Mouse (Mus musculus) liver, postnatal 0 days (tissue): ENCODE measurements around the gene Ctsd. TPM values are rescaled to one million over a fixed set of nuclear protein-coding genes. Genes with fewer than 3 reads are reported as not detected.
A peak's percentile ranks its signal among the peaks of the same experiment; 100 is the strongest.

Experiments used
- ATAC-seq: fragments of 200-750 bp; cut with Nextera tagmentation; 2 replicates; pipeline ENCODE4 v1.8.0; 2017; ENCODE audit warnings: mild to moderate bottlenecking, moderate library complexity
- DNase-seq: peaks from one replicate; pipeline ENCODE4 v3.0.0-alpha.2; 2016
- H3K27ac ChIP-seq: fragments of 300-500 bp; sonication (generic); 2 replicates; pipeline ENCODE4 v1.5.1; 2014; ENCODE audit warnings: antibody characterized with exemption, moderate library complexity, mild to moderate bottlenecking, low read depth
- H3K27me3 ChIP-seq: fragments of 300-500 bp; sonication (generic); 2 replicates; pipeline ENCODE4 v1.6.1; 2014; ENCODE audit warnings: low read length, control low read depth, mixed read lengths; ENCODE audit not compliant: insufficient read depth
- H3K36me3 ChIP-seq: fragments of 300-500 bp; sonication (generic); replicated peaks from 2 replicates; pipeline ENCODE4 v1.6.1; 2014; ENCODE audit warnings: mild to moderate bottlenecking, control low read depth, low read length, moderate library complexity, mixed read lengths; ENCODE audit not compliant: insufficient read depth
- H3K4me1 ChIP-seq: fragments of 300-500 bp; sonication (generic); 2 replicates; pipeline ENCODE4 v1.6.1; 2014; ENCODE audit warnings: antibody characterized with exemption, mild to moderate bottlenecking, control low read depth; ENCODE audit not compliant: insufficient read depth
- H3K4me2 ChIP-seq: fragments of 300-500 bp; sonication (generic); 2 replicates; pipeline ENCODE4 v1.6.1; 2014; ENCODE audit warnings: low read depth, mild to moderate bottlenecking, low read length, moderate library complexity, mixed read lengths
- H3K4me3 ChIP-seq: fragments of 300-500 bp; sonication (generic); 2 replicates; pipeline ENCODE4 v1.5.1; 2014; ENCODE audit warnings: low read depth, low read length
- H3K9ac ChIP-seq: fragments of 300-500 bp; sonication (generic); replicated peaks from 2 replicates; pipeline ENCODE4 v1.6.1; 2014; ENCODE audit warnings: mild to moderate bottlenecking, moderate library complexity
- H3K9me3 ChIP-seq: fragments of 300-500 bp; sonication (generic); 2 replicates; pipeline ENCODE4 v1.6.1; 2016; ENCODE audit warnings: mild to moderate bottlenecking, control low read depth, low read length, mixed read lengths
- CTCF ChIP-seq: sonication (generic); IDR thresholded peaks from 2 replicates; pipeline ENCODE4 v1.5.1; 2016; ENCODE audit warnings: antibody characterized with exemption, low read depth
- EP300 ChIP-seq: IDR thresholded peaks from 2 replicates; pipeline ENCODE4 v1.6.1; 2016; ENCODE audit warnings: antibody characterized with exemption, low read depth, mild to moderate bottlenecking
- WGBS: fragments of 180-500 bp; shearing (Covaris S2); extraction: QIAGEN DNeasy Blood & Tissue Kit; methylation state at CpG from one replicate; pipeline ENCODE4 v1.1.7; 2014; ENCODE audit not compliant: insufficient replicate concordance; 5-methylcytosine and 5-hydroxymethylcytosine counted together
- polyA plus RNA-seq: library from polyadenylated mRNA; unstranded; fragments of >200 nt; fragmentation: Nextera tagmentation; extraction: Ambion mirVana; gene quantifications from 2 replicates; pipeline ENCODE4 v1.2.1, GENCODE M21; 2015

Ctsd gene
- polyA plus RNA-seq, 1 experiment from 2014 or later = 324 TPM

- Histone ChIP-seq H3K36me3 (no peaks in the 10 kb centered on the region), H3K27ac (0 out of 2 replicates have a peak overlapping the region, but pooled peaks have one; percentile 1), H3K9me3 (no peaks in the 10 kb centered on the region), H3K4me1 (peaks cover 13% of the 10 kb centered on the region), H3K4me2 (no peak overlapping the region), H3K27me3 (no peaks in the 10 kb centered on the region), H3K9ac (no peak overlapping the region), H3K4me3 (no peak overlapping the region)
- DNase-seq (peak; percentile 28), ATAC-seq (peak; percentile 42; the same call in 1 of the 2 replicates)
- TF ChIP-seq CTCF = no peak
- 35% methylated on average over 4 of the region's 4 CpGs for WGBS
These were observed 15.8 kb upstream of the Ctsd start for GRCm38 (mm10) chr7:142403591-142403990.

GRCm38 (mm10) chr7:142400750-142401142, 12.9 kb upstream of the Ctsd start:
- no peak overlapping the region for H3K27ac ChIP-seq
- DNase-seq (no peak), ATAC-seq (no peak)
- no peak overlapping the region for H3K4me3 ChIP-seq
- H3K4me1 ChIP-seq = peaks cover 29% of the 10 kb centered on the region
- 66% methylated on average over 7 of the region's 7 CpGs for WGBS
- H3K9ac ChIP-seq = no peak overlapping the region
- H3K27me3 ChIP-seq = no peaks in the 10 kb centered on the region
- no peaks in the 10 kb centered on the region for H3K9me3 ChIP-seq
- no peak overlapping the region for H3K4me2 ChIP-seq
- TF ChIP-seq CTCF (no peak), EP300 (no peak)
- H3K36me3 ChIP-seq = no peaks in the 10 kb centered on the region

GRCm38 (mm10) chr7:142400112-142400749, 12.4 kb upstream of the Ctsd start:
- Histone ChIP-seq H3K4me1 (peaks cover 30% of the 10 kb centered on the region), H3K36me3 (no peaks in the 10 kb centered on the region), H3K4me2 (no peak overlapping the region), H3K27me3 (no peaks in the 10 kb centered on the region), H3K9ac (no peak overlapping the region), H3K27ac (peak overlapping the region; percentile 58), H3K4me3 (no peak overlapping the region), H3K9me3 (no peaks in the 10 kb centered on the region)
- ATAC-seq (no peak), DNase-seq (no peak)
- no peak for TF ChIP-seq EP300
- no peak for TF ChIP-seq CTCF
- WGBS = 59% methylated on average over 7 of the region's 7 CpGs

- Histone ChIP-seq H3K27ac (peak overlapping the region; percentile 78), H3K4me3 (no peak overlapping the region), H3K36me3 (no peaks in the 10 kb centered on the region), H3K4me2 (no peak overlapping the region), H3K4me1 (peaks cover 40% of the 10 kb centered on the region), H3K9ac (no peak overlapping the region), H3K9me3 (no peaks in the 10 kb centered on the region), H3K27me3 (no peaks in the 10 kb centered on the region)
- 55% methylated on average over 1 of the region's 1 CpGs for WGBS
- ATAC-seq (peak; percentile 48), DNase-seq (no peak)
- TF ChIP-seq EP300 (no peak), CTCF (no peak)
These were observed 11.4 kb upstream of the Ctsd start for GRCm38 (mm10) chr7:142399250-142399649.

GRCm38 (mm10) chr7:142398052-142398451, 10.2 kb upstream of the Ctsd start:
- H3K36me3 ChIP-seq = no peaks in the 10 kb centered on the region
- no peak for TF ChIP-seq CTCF
- peak; percentile 59; the same call in 1 of the 2 replicates for TF ChIP-seq EP300
- H3K4me3 ChIP-seq = no peak overlapping the region
- no peaks in the 10 kb centered on the region for H3K27me3 ChIP-seq
- H3K4me2 ChIP-seq = no peak overlapping the region
- peak; percentile 39 for DNase-seq
- H3K9ac ChIP-seq = no peak overlapping the region
- ATAC-seq = peak; percentile 48
- no peaks in the 10 kb centered on the region for H3K9me3 ChIP-seq
- peak overlapping the region; percentile 78 for H3K27ac ChIP-seq
- 24% methylated on average over 2 of the region's 2 CpGs for WGBS
- H3K4me1 ChIP-seq = peaks cover 52% of the 10 kb centered on the region

GRCm38 (mm10) chr7:142396611-142397010, 8.8 kb upstream of the Ctsd start:
- WGBS = 83% methylated on average over 1 of the region's 1 CpGs
- H3K27me3 ChIP-seq = no peaks in the 10 kb centered on the region
- H3K4me1 ChIP-seq = peaks cover 62% of the 10 kb centered on the region
- H3K27ac ChIP-seq = peak overlapping the region; percentile 78
- no peak for TF ChIP-seq EP300
- no peak for TF ChIP-seq CTCF
- no peak overlapping the region for H3K4me3 ChIP-seq
- H3K9me3 ChIP-seq = no peaks in the 10 kb centered on the region
- no peak for DNase-seq
- H3K4me2 ChIP-seq = no peak overlapping the region
- no peaks in the 10 kb centered on the region for H3K36me3 ChIP-seq
- H3K9ac ChIP-seq = no peak overlapping the region
- no peak for ATAC-seq
